Mouse (Mus musculus): ENCODE measurements around the gene Gpn2. TPM values are rescaled to one million over a fixed set of nuclear protein-coding genes. Genes with fewer than 3 reads are reported as not detected.

Gpn2 gene
- polyA plus RNA-seq, 1 experiment from 2014 or later = 25.9 TPM

DNA sequence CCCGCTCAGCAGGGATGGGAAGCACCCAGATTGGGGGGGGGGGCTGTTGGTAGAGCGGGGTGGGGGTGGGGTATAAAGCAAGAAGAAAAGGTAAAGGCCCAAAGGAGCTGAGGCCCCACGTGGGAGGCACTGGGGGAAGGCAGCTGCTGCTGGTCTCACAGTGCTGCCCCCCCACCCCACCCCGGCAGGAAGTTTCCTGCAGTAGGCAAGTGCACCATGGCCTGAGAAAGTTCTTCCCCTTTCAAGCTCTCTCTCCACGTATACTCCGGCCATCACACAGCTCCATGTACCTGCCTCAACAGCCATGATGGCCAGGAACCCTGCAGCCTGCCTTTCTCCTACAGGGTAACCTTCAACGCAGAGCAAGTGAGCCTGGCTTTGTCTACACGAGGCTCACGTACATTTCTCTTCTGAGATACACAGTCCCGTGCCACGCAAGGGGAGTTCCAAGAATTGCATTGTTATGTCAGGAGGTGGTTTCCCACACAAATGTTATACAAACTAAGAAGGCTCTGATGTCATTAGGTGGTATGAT lies 38.1 kb downstream of the Gpn2 start:
- DNase-seq (ENCODE audit: low spot score) = peak; percentile 72

DNA sequence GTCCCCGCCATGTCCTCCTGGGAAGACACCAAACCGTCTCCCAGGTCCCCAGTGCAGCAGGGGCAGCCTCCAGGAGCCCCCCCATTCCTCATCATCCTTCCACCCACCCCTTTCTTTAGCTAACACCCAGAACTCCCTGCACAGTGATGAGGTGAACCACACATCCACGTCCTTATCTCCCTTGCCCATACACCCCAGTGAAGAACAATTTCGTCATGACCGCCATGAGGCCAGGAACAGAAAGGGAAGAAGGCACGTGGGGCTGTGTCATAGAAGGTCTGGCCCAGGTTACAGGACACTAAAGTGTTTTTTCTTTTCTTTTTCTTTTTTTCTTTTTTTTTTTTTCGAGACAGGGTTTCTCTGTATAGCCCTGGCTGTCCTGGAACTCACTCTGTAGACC lies 40.7 kb downstream of the Gpn2 start:
- DNase-seq (ENCODE audit: low spot score) = no peak

GRCm38 (mm10) chr4:133625621-133626071 lies 41.5 kb downstream of the Gpn2 start:
- peak; percentile 87 for DNase-seq (ENCODE audit: low spot score)

- DNase-seq (ENCODE audit: low spot score) = no peak
Observed at GRCm38 (mm10) chr4:133626221-133626620, 42.1 kb downstream of the Gpn2 start.

- no peak for DNase-seq (ENCODE audit: low spot score)
Observed at GRCm38 (mm10) chr4:133626621-133627020, 42.5 kb downstream of the Gpn2 start.

DNA sequence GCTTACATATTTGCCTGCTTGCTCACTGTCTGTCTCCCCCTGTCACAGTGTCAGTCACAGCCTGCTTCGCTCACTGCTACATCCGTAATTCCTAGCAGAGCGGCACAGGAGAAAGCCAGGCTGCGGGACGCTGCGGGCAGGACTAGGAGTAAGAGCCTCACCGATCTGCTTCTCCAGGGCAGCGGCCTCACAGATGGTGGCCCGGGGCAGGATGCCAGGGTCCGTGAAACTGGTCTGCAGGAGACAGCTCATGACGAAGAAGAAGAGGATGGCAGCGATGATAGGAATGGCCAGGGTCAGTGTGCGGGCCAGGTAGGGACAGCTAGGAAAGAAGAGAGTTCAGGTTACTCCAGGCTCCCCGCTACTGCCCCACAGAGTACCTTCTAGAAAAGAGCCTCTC lies 42.9 kb downstream of the Gpn2 start:
- DNase-seq (ENCODE audit: low spot score) = no peak

GRCm38 (mm10) chr4:133628517-133628916 lies 44.4 kb downstream of the Gpn2 start:
- no peak for DNase-seq (ENCODE audit: low spot score)

DNA sequence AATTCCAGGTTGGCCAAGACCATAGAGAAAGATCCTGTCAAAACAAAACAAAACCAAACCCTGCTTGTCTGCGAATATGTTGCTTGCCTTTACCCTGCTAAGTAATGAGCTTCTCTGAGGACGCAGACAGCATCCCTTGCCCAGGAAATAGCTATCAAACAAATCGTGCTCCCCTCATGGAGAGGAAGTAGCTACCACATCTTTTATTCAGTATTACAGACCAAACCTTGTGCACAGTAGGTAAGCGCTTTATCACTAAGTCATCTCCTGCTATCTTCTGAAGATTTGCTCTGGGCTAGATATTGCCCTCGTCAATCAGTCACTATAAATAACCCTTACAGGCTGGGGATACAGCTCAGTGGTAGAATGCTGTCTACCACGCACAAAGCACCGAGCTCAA lies 45.0 kb downstream of the Gpn2 start:
- no peak for DNase-seq (ENCODE audit: low spot score)

DNA sequence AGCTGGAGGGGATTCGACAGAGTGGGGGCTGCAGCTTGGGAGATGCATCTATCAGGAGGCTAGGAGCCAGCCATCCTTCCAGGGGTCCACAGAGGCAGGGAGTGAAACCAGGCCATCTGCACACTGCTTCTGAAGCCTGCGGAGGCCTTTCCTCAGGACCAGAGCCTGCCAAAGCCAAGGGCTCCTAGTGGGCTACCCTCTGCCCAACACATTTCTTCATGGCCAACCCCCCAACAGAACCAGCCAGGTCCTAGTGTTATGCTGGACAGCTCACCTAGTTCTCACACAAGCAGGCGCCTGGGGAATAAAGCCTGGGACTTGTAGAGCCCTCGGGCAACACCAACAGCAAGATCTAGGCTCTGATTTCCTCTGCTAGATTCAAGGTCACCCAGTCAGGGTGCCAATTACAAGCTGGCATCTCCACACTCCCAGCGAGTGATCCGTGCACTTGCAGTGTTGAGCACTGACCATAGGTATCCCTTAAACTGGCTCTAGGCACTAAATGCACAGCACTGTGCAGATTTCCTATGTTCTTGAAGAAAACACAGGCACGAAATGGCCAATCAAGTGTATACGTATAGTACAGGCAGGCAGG lies 46.3 kb downstream of the Gpn2 start:
- DNase-seq (ENCODE audit: low spot score) = no peak

GRCm38 (mm10) chr4:133631071-133631768 lies 47.1 kb downstream of the Gpn2 start:
- DNase-seq (ENCODE audit: low spot score) = no peak

DNA sequence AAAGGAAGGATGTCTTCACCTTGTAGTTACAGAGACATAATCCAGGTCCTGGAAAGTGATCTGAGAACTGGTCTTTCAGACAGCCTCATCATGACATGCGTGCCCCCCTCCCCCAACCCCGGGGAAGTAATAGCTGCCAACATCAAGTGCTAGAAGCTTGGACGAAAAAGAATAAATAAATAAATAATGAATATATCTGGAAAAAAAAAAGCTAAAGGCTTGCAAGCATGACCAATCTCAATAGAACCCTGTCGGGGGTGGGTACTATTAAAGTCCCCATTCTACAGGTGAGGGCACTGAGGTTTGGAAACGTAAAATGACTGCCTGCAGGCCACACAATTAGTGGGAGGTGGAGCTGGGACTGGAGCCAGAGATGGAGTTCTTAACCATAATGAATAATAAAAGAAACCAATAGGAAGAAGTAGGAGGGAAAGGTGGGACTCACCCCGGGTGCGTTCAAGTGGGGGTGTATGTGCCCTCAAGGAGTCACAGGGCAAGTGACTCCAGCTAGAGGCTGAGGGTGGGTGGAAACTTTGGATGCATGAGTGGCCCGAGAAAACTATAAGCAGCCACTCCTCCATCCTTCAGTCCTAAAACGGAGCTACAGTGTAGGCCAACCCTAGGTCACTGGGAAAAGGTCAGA lies 47.7 kb downstream of the Gpn2 start:
- no peak for DNase-seq (ENCODE audit: low spot score)

- peak; percentile 14 for DNase-seq (ENCODE audit: low spot score)
Observed at GRCm38 (mm10) chr4:133632483-133633327, 48.5 kb downstream of the Gpn2 start.

DNA sequence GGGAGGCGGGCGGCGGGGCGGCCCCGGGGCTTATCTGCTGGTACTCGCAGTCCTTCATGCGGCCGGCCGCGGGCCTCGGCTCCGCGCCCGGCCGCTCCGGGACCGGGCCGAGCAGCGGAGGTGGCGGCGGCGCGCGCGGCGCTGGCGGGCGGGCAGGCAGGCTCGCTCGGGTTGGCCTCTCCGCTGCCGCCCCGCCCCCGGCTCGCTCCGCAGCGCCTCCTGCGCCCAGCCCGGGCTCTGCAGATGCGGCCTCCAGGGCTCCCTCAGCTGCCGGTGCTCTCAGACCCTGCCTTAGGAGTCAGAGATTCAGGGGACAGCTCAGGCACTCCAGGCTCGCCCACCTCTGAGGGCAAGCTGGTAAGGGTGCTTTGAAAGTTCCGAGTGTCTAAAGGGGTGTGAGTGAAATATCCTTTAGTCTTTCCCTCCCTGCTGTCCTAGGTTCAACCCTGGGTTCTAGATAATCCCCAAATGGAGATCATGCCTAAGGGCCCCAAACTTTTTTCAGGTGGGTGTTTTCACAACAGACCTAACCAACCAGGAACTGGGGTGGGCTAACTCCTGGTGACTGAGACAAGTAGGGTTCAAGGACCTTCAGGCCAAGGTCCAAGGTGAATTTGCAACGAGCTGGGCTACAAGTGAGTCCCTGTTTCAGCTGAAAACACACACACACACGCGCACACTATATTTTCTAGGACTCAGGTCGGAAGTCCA lies 49.3 kb downstream of the Gpn2 start:
- peak; percentile 87 for DNase-seq (ENCODE audit: low spot score)

- DNase-seq (ENCODE audit: low spot score) = no peak
Observed at GRCm38 (mm10) chr4:133634043-133634410, 49.9 kb downstream of the Gpn2 start.

Small RNA genes lying within 50 kb of the gene (microRNA-seq; reads per million reads assigned to microRNA genes)
- not detected for gene Gm23158 (ENCODE audit: borderline number of aligned reads)

Other genes with a start within 250 kb of the Gpn2 start
- 13.6 and 14.2 TPM in 2 replicates for gene Wdtc1, start 230.9 kb upstream of the Gpn2 start, polyA plus RNA-seq (2015; fragmentation: Nextera tagmentation; extraction: Ambion mirVana)
- gene Slc9a1, start 214.7 kb upstream of the Gpn2 start, polyA plus RNA-seq (2015; fragmentation: Nextera tagmentation; extraction: Ambion mirVana) = 5.2 and 6.2 TPM in 2 replicates
- gene Tent5b, start 104.2 kb upstream of the Gpn2 start, polyA plus RNA-seq (2015; fragmentation: Nextera tagmentation; extraction: Ambion mirVana) = 0.38 and 0.40 TPM in 2 replicates
- 1.2 and 1.4 TPM in 2 replicates for gene Trnp1, start 85.8 kb upstream of the Gpn2 start, polyA plus RNA-seq (2015; fragmentation: Nextera tagmentation; extraction: Ambion mirVana)
- 9.7 and 11.2 TPM in 2 replicates for gene Kdf1, start 65.4 kb upstream of the Gpn2 start, polyA plus RNA-seq (2015; fragmentation: Nextera tagmentation; extraction: Ambion mirVana)
- 257 and 261 TPM in 2 replicates for gene Nudc, start 38.4 kb upstream of the Gpn2 start, polyA plus RNA-seq (2015; fragmentation: Nextera tagmentation; extraction: Ambion mirVana)
- 0.33 and 0.37 TPM in 2 replicates for gene Nr0b2, start 31.0 kb upstream of the Gpn2 start, polyA plus RNA-seq (2015; fragmentation: Nextera tagmentation; extraction: Ambion mirVana)
- 8.3 and 8.9 TPM in 2 replicates for gene Gpatch3, start 9.6 kb upstream of the Gpn2 start, polyA plus RNA-seq (2015; fragmentation: Nextera tagmentation; extraction: Ambion mirVana)
- gene Sfn, start 17.8 kb downstream of the Gpn2 start, polyA plus RNA-seq (2015; fragmentation: Nextera tagmentation; extraction: Ambion mirVana) = 60.3 and 66.3 TPM in 2 replicates
- gene Zdhhc18, start 65.8 kb downstream of the Gpn2 start, polyA plus RNA-seq (2015; fragmentation: Nextera tagmentation; extraction: Ambion mirVana) = 6.7 and 10.5 TPM in 2 replicates
- 18.6 and 19.4 TPM in 2 replicates for gene Pigv, start 88.3 kb downstream of the Gpn2 start, polyA plus RNA-seq (2015; fragmentation: Nextera tagmentation; extraction: Ambion mirVana)
- 25.3 and 36.5 TPM in 2 replicates for gene Arid1a, start 172.4 kb downstream of the Gpn2 start, polyA plus RNA-seq (2015; fragmentation: Nextera tagmentation; extraction: Ambion mirVana)